Mouse (Mus musculus): ENCODE measurements around the gene Lrfn3.

Gene Lrfn3

GRCm38 (mm10) chr7:30339432-30340109, 23.0 kb downstream of the Lrfn3 start:
- DNase-seq: no peak

- DNase-seq: peak; percentile 96
These were observed 26.2 kb downstream of the Lrfn3 start for GRCm38 (mm10) chr7:30336384-30336783.

GRCm38 (mm10) chr7:30335688-30336087, 26.9 kb downstream of the Lrfn3 start:
- no peak for DNase-seq

- no peak for DNase-seq
These were observed 28.0 kb downstream of the Lrfn3 start for GRCm38 (mm10) chr7:30334563-30334962.

GRCm38 (mm10) chr7:30333436-30333835, 29.1 kb downstream of the Lrfn3 start:
- DNase-seq: peak; percentile 83

- no peak for DNase-seq
These were observed 29.8 kb downstream of the Lrfn3 start for GRCm38 (mm10) chr7:30332622-30333259.

- DNase-seq: peak; percentile 87
These were observed 30.7 kb downstream of the Lrfn3 start for GRCm38 (mm10) chr7:30331887-30332286.

- no peak for DNase-seq
These were observed 34.2 kb downstream of the Lrfn3 start for GRCm38 (mm10) chr7:30328379-30328778.

GRCm38 (mm10) chr7:30327140-30327539, 35.4 kb downstream of the Lrfn3 start:
- DNase-seq: peak; percentile 51

GRCm38 (mm10) chr7:30326427-30326826, 36.1 kb downstream of the Lrfn3 start:
- DNase-seq: no peak

- no peak for DNase-seq
These were observed 37.2 kb downstream of the Lrfn3 start for GRCm38 (mm10) chr7:30325364-30325763.

- DNase-seq: no peak
These were observed 38.1 kb downstream of the Lrfn3 start for GRCm38 (mm10) chr7:30324300-30324944.

- no peak for DNase-seq
These were observed 38.8 kb downstream of the Lrfn3 start, which contains the start of gene Sdhaf1 for GRCm38 (mm10) chr7:30323795-30324194. Sdhaf1 (minus strand) TSS chr7:30323895.

- no peak for DNase-seq
These were observed 39.7 kb downstream of the Lrfn3 start for GRCm38 (mm10) chr7:30322865-30323264.

- DNase-seq: peak; percentile 97
These were observed 40.3 kb downstream of the Lrfn3 start for GRCm38 (mm10) chr7:30322285-30322667.

- DNase-seq: peak; percentile 57
These were observed 40.9 kb downstream of the Lrfn3 start, which contains the start of gene E130208F15Rik for GRCm38 (mm10) chr7:30321539-30322284. E130208F15Rik (plus strand) TSS chr7:30321740.

GRCm38 (mm10) chr7:30320946-30321345, 41.6 kb downstream of the Lrfn3 start:
- no peak for DNase-seq

GRCm38 (mm10) chr7:30318142-30318541, 44.4 kb downstream of the Lrfn3 start:
- no peak for DNase-seq

GRCm38 (mm10) chr7:30315559-30316529, 46.7 kb downstream of the Lrfn3 start:
- DNase-seq: no peak

GRCm38 (mm10) chr7:30314721-30315155, 47.8 kb downstream of the Lrfn3 start, which contains the start of gene Syne4:
Syne4 (plus strand) TSS chr7:30314807.
- no peak for DNase-seq

- no peak for DNase-seq
These were observed 48.8 kb downstream of the Lrfn3 start for GRCm38 (mm10) chr7:30313666-30314320.

All from right cerebral cortex, postnatal 14 days (tissue).